Mouse (Mus musculus): ENCODE measurements around the gene Mtmr10. TPM values are rescaled to one million over a fixed set of nuclear protein-coding genes. Genes with fewer than 3 reads are reported as not detected.

Gene Mtmr10
- total RNA-seq (2015), result 4.5 and 5.8 TPM in 2 replicates
- 2.1 and 4.1 TPM in 2 replicates for total RNA-seq (2017)

DNA sequence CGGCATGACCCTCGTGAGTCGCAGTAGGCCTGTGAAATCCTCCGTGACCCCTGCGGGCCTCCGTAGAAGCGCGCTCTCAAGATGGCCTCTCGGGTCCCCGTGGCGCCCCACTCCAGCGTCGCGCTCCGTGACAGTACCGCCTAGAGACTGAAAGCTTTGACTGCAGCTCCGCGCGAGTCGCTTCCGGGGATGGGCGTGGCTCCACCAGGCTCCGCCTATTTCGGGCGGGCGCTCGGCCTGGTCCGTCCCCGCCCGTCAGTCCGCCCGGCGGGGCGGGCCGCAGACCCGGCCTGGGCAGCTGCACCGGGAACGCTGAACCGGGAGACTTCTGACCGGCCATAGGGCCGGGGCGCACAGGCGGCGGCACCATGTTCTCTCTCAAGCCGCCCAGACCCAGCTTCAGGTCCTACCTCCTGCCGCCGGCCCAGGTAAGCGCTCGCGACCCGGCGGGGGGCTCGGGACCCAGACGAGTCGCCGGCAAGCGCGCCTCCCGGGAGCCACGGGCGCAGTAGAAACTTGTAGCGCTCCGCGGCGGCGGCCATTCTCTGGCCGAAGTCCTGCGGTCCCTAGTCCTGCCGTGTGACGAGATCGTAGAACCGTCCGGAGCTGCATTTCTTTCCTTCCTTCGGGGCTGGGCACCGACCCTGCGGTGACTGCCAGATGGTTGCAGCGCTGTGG, at the start of gene Mtmr10:
TSS of gene Mtmr10 (plus strand) at position 240 of the 678 bp plus-strand sequence.
- peak; percentile 98 for ATAC-seq (replicated peaks; ENCODE audit: poor library complexity)

GRCm38 (mm10) chr7:64237747-64238146, 49.7 kb upstream of the Mtmr10 start:
- ATAC-seq (replicated peaks; ENCODE audit: poor library complexity), result no peak

GRCm38 (mm10) chr7:64238410-64239086, 48.9 kb upstream of the Mtmr10 start:
- no peak for ATAC-seq (replicated peaks; ENCODE audit: poor library complexity)

DNA sequence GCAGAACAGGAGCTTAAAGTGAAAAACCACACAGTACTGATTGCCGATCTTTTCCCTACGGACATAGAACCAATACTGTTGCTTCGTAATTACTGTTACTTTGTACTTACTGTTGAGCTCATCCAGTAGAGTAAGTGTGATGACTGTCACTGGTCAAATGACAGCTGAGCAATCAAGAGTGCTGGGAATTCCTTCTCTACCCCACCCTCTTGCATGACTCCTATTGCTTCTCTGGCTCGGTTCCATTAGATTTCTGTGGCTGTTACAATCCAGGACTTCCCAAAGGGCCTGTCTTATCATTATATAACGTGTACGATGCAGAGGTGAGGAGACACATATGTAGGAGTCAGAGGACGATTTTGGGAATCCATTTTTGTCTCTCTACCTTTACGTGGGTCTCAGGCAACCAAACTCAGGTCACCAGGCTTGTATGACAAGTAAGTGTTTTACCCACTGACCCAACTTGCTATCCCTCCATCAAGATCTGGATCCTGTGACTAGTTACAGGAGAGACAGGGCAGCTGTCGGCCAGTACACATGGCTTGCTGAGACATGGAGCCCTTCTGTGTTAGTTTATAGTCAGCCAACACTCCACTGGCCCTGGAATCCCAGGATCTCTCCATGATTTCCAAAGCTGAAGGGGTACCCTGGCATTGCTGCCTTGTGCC, 48.2 kb upstream of the Mtmr10 start:
- no peak for ATAC-seq (replicated peaks; ENCODE audit: poor library complexity)

DNA sequence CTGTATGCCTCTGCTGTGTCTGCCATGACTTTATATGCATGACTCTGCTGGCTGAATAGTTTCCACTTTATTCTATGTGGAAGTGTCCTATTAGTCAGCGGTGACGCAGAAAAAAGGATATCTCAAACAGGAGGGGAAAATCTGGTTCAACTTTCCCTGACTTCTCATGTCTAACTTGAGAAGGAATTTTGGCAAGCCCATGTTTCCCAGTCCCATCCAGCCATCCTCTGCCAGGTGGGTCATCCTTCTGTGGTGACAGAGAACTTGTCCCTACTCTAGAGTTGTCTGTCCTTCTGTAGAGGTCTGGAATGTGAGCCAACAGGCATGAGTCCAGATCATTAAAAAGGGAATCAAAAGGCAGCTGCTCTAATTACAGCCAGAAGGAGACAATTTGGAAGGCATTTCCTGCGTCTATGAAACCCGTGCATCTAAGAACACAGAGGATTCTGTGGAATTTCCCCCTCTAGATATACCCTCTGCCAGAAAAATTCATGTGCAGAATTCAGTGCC, 47.6 kb upstream of the Mtmr10 start:
- no peak for ATAC-seq (replicated peaks; ENCODE audit: poor library complexity)

GRCm38 (mm10) chr7:64242424-64242823, 45.0 kb upstream of the Mtmr10 start:
- no peak for ATAC-seq (replicated peaks; ENCODE audit: poor library complexity)

DNA sequence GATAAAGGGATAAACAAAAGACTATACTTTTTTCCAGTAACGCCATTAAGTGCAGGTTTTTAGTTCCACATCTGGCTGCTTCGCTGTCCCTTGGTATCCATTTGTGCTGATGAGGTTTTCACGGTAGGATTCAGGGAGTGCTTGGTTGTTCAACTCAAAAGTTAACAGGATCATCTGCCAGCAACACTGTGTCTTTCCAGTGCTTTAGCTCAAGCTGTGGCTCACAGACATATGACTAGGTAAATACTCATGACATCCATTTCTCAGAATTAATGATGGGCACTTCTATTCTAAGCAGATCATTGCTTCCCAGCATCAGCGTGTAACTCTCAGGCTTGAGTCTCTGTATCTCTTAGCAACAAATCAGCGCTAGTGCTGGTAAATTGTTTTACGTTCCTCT, 43.1 kb upstream of the Mtmr10 start:
- ATAC-seq (replicated peaks; ENCODE audit: poor library complexity), result no peak

GRCm38 (mm10) chr7:64246713-64247112, 40.7 kb upstream of the Mtmr10 start:
- no peak for ATAC-seq (replicated peaks; ENCODE audit: poor library complexity)

DNA sequence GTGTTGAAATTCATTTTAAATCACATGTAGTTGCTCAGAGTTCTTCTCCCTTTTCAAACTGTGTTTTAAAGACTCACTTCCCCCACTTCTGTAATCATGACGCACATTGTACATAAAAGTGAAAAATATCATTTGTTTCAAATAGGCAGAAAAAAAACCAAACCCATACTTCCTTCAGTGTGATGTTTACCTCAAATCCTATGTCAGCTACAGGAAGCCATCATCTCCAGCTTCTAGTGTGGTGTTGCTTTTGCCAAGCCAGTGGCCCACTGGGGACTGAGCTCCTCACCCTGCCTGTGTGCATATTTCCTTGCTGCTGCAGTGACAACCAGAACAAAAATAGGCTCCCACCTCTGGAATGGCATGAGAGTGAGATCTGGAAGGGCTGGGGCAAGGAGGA, 39.1 kb upstream of the Mtmr10 start:
- no peak for ATAC-seq (replicated peaks; ENCODE audit: poor library complexity)

DNA sequence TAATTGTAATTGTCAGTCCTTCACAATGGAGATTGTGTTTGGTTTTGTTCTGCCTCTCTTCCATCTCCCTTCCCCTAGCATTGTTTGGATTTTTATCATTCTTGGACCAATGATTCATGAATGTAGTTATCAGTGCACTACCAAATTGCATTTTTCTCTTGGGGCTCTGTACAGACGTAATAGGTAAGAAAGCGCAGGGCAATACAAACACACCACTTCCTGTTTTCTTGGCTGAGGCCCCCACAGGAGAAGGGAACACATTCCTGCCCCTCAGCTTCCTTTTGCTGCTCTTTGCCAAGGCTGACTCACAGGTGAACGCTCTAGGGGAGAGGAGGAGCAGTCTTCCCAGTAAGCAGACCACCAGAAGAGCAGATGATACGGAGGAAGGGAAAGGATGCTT, 37.7 kb upstream of the Mtmr10 start:
- no peak for ATAC-seq (replicated peaks; ENCODE audit: poor library complexity)

DNA sequence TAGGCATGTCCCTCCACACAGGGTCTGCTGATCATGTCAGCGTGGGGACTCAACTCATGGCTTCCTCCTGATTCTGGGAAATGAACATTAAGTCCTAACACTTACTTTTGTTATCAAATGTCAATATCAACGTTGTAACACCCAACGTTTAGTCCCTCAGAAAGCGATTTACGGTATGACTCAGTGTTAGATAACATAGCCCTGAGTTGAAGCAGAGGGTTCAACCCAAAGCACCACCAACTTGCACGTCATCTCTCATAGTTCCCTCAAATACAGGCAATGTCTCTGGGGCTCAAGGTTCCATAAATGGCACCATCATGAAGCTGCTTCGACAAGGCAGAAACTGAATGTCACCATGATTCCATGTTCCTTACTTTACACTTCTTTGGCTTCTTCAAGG, 37.0 kb upstream of the Mtmr10 start:
- no peak for ATAC-seq (replicated peaks; ENCODE audit: poor library complexity)

DNA sequence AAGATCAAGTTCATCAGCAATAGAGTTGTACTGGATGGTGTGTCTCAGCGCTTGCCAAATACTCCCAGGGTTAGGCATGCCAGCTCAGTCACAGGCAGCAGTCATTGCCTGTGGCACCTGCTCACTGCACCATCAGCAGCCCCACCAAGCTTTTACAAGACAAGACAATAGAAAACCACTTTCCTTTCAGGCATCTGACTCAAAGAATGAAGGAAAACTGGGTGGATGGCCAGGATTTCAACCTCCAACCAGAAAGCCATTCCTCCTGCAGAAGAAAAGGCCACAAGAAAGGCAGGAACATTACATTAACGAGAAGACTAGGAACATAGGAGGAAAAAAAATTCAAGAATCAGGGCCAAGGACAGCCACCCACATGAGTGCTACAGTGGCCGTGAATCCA, 33.7 kb upstream of the Mtmr10 start:
- ATAC-seq (replicated peaks; ENCODE audit: poor library complexity), result no peak

GRCm38 (mm10) chr7:64265502-64266279, 21.8 kb upstream of the Mtmr10 start:
- ATAC-seq (replicated peaks; ENCODE audit: poor library complexity), result no peak

GRCm38 (mm10) chr7:64266587-64266986, 20.9 kb upstream of the Mtmr10 start:
- ATAC-seq (replicated peaks; ENCODE audit: poor library complexity), result no peak

GRCm38 (mm10) chr7:64271926-64272325, 15.5 kb upstream of the Mtmr10 start:
- no peak for ATAC-seq (replicated peaks; ENCODE audit: poor library complexity)

GRCm38 (mm10) chr7:64275518-64275917, 11.9 kb upstream of the Mtmr10 start:
- ATAC-seq (replicated peaks; ENCODE audit: poor library complexity), result no peak

DNA sequence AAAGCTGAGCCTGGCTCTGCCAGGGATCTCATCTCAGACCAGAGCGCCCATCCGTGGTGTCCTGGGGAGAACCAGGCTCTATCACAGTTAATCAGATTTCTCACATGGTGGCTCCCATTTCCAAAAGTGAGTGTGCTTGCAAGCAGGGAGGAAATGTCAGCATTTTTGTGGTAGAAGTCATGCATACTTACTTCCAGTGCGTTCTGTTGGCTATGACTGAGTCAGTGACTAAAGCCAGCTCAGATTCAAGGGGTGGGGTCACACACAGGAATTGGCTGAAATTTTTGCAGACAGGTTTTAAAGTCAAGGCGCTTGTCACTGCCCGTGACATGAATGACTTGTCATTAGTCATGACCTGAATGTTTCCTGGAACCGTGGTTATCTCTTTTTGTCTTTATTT, 10.5 kb upstream of the Mtmr10 start:
- no peak for ATAC-seq (replicated peaks; ENCODE audit: poor library complexity)

DNA sequence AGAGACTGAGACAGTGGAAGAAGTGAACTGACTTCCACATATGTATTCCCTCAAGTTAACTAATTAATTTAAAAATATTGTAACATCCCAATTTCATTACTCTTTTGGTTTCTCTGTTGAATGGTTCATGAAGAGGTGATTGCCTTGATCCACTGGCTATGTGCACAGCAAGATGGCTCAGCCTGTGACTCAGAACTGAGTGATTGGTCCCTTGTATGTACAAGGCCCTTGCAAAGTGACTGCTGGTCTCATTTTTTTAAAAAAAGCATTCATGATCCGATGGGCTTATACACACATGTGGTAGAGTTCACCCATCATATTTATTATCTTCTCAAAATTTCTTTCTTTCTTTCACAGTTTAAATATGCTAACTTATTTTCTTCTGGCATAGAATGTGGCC, 8.9 kb upstream of the Mtmr10 start:
- no peak for ATAC-seq (replicated peaks; ENCODE audit: poor library complexity)

GRCm38 (mm10) chr7:64279548-64279947, 7.9 kb upstream of the Mtmr10 start:
- ATAC-seq (replicated peaks; ENCODE audit: poor library complexity), result peak; percentile 89

GRCm38 (mm10) chr7:64286566-64286965, 887 bp upstream of the Mtmr10 start:
- no peak for ATAC-seq (replicated peaks; ENCODE audit: poor library complexity)

- no peak for ATAC-seq (replicated peaks; ENCODE audit: poor library complexity)
Measured at GRCm38 (mm10) chr7:64289416-64289815, 2.0 kb downstream of the Mtmr10 start.

Measured in megakaryocyte progenitor cell, adult 5-6 weeks (primary cell).